Mouse (Mus musculus) gastrocnemius, postnatal 14 days (tissue): Measurements from ENCODE around the gene Cts6. TPM values are rescaled to one million over a fixed set of nuclear protein-coding genes. Genes with fewer than 3 reads are reported as not detected.
A peak's percentile ranks its signal among the peaks of the same experiment; 100 is the strongest.
"Not testable (repeated sequence)": the region's sequence is repeated elsewhere in the genome, so short reads cannot be mapped to it uniquely, and the experiment has no call there.

ENCODE experiments used
- DNase-seq: peaks from one replicate; pipeline ENCODE4 v3.0.0; 2021; ENCODE audit warnings: mixed read lengths
- intact Hi-C: fragments of 180-260 bp; cut with DNase I; formaldehyde crosslinking; loops from one replicate; pipeline ENCODE4 v1.15.1; 2025; ENCODE audit warnings: low total_unique reads
- long read RNA-seq, 2 experiments: library from polyadenylated mRNA; stranded (forward); transcript quantifications; one replicate each; pipeline ENCODE4 v2.0.0; 2021
- total RNA-seq, 2 experiments: library from RNA; stranded (reverse); gene quantifications; 2 replicates each; pipeline ENCODE4 v1.2.3; 2021

Cts6 gene
- total RNA-seq: not detected
- long read RNA-seq, experiment 1: 0 reads
- long read RNA-seq, experiment 2: 0 reads

- intact Hi-C loops: no loop called here
- no peak for DNase-seq
Measured at GRCm38 (mm10) chr13:61203310-61203709, at the start of gene Cts6. Gene Cts6, minus strand, starts transcription at chr13:61203410.

GRCm38 (mm10) chr13:61241076-61241947 lies 38.1 kb upstream of the Cts6 start:
- DNase-seq: peak; percentile 20

GRCm38 (mm10) chr13:61185151-61185933 lies 17.9 kb downstream of the Cts6 start:
- intact Hi-C loops, DNase-seq: not testable (repeated sequence)

More at GRCm38 (mm10) chr13:61241076-61241947, 38.1 kb upstream of the Cts6 start:
- intact Hi-C loops: no loop called here

- intact Hi-C loops: no loop called here
- DNase-seq: no peak
Measured at GRCm38 (mm10) chr13:61164622-61165021, 38.6 kb downstream of the Cts6 start.

GRCm38 (mm10) chr13:61164156-61164555 lies 39.1 kb downstream of the Cts6 start, which contains the start of gene Ctsr:
Gene Ctsr, minus strand, starts transcription at chr13:61164256.
- intact Hi-C loops: no loop called here
- no peak for DNase-seq

Other genes with a start within 250 kb of the Cts6 start
- not detected for gene Ctsj, start 197.5 kb downstream of the Cts6 start, total RNA-seq
- gene Ctsq, start 162.8 kb downstream of the Cts6 start, total RNA-seq: not detected
- gene Ctsr, start 39.2 kb downstream of the Cts6 start, total RNA-seq: not detected
- gene Cts8, start 51.9 kb upstream of the Cts6 start, total RNA-seq: not detected
- not detected for gene Gm49398, start 85.4 kb upstream of the Cts6 start, total RNA-seq
- not detected for gene Cts7, start 154.8 kb upstream of the Cts6 start, total RNA-seq